Mouse (Mus musculus) right cerebral cortex, postnatal 4 days (tissue): Measurements from ENCODE around the gene Acbd4.

Source experiments
- DNase-seq: peaks from one replicate; pipeline ENCODE4 v3.0.0-alpha.2; 2022

Gene Acbd4

GRCm38 (mm10) chr11:103093862-103094833, 7.3 kb upstream of the Acbd4 start:
- no peak for DNase-seq

GRCm38 (mm10) chr11:103095107-103095670, 6.3 kb upstream of the Acbd4 start:
- no peak for DNase-seq

- no peak for DNase-seq
Observed at GRCm38 (mm10) chr11:103095801-103096200, 5.7 kb upstream of the Acbd4 start.

- no peak for DNase-seq
Observed at GRCm38 (mm10) chr11:103096979-103097894, 4.2 kb upstream of the Acbd4 start.

- no peak for DNase-seq
Observed at GRCm38 (mm10) chr11:103098531-103099190, 2.8 kb upstream of the Acbd4 start.

- no peak for DNase-seq
Observed at GRCm38 (mm10) chr11:103099352-103099940, 2.0 kb upstream of the Acbd4 start.

GRCm38 (mm10) chr11:103100361-103100760, 1.1 kb upstream of the Acbd4 start:
- DNase-seq = no peak

- DNase-seq = peak; percentile 68
Observed at GRCm38 (mm10) chr11:103101866-103102501, 502 bp downstream of the Acbd4 start.

GRCm38 (mm10) chr11:103102725-103103349, 1.4 kb downstream of the Acbd4 start:
- peak; percentile 98 for DNase-seq

- DNase-seq = peak; percentile 5
Observed at GRCm38 (mm10) chr11:103103621-103104020, 2.1 kb downstream of the Acbd4 start.

- no peak for DNase-seq
Observed at GRCm38 (mm10) chr11:103104469-103104868, 3.0 kb downstream of the Acbd4 start.

- DNase-seq = no peak
Observed at GRCm38 (mm10) chr11:103105180-103105725, 3.8 kb downstream of the Acbd4 start.

- no peak for DNase-seq
Observed at GRCm38 (mm10) chr11:103105810-103106209, 4.3 kb downstream of the Acbd4 start.

GRCm38 (mm10) chr11:103106386-103106785, 4.9 kb downstream of the Acbd4 start:
- DNase-seq = no peak

- no peak for DNase-seq
Observed at GRCm38 (mm10) chr11:103111301-103111700, 9.8 kb downstream of the Acbd4 start.

- no peak for DNase-seq
Observed at GRCm38 (mm10) chr11:103111881-103112551, 10.5 kb downstream of the Acbd4 start.

GRCm38 (mm10) chr11:103112552-103112912, 11.1 kb downstream of the Acbd4 start:
- no peak for DNase-seq

GRCm38 (mm10) chr11:103113005-103113404, 11.5 kb downstream of the Acbd4 start:
- DNase-seq = no peak

- DNase-seq = no peak
Observed at GRCm38 (mm10) chr11:103113771-103114170, 12.3 kb downstream of the Acbd4 start.

GRCm38 (mm10) chr11:103114270-103114943, 12.9 kb downstream of the Acbd4 start:
- DNase-seq = no peak
